Mouse (Mus musculus) thymus, adult 2 months (tissue): ENCODE results near the gene Tmem192. TPM values are rescaled to one million over a fixed set of nuclear protein-coding genes. Genes with fewer than 3 reads are reported as not detected.
A peak's percentile ranks its signal among the peaks of the same experiment; 100 is the strongest.

Experiments used
- DNase-seq: peaks from one replicate; pipeline ENCODE4 v3.0.0; 2021
- H3K27ac ChIP-seq: fragments of 200-500 bp; 2 replicates; pipeline ENCODE4 v1.5.1; 2012; ENCODE audit warnings: low read length, control low read depth; ENCODE audit not compliant: control insufficient read depth, insufficient read depth
- H3K27me3 ChIP-seq: fragments of 200-500 bp; 2 replicates; pipeline ENCODE4 v1.6.1; 2012; ENCODE audit warnings: mild to moderate bottlenecking, low read length, moderate library complexity, mixed read lengths; ENCODE audit not compliant: control insufficient read depth, insufficient read depth
- H3K36me3 ChIP-seq: fragments of 200-500 bp; 2 replicates; pipeline ENCODE4 v1.6.1; 2012; ENCODE audit warnings: mild to moderate bottlenecking, low read length, moderate library complexity; ENCODE audit not compliant: control insufficient read depth, insufficient read depth
- H3K4me1 ChIP-seq: fragments of 200-500 bp; replicated peaks from 2 replicates; pipeline ENCODE4 v1.6.1; 2012; ENCODE audit warnings: low read length; ENCODE audit not compliant: control insufficient read depth, insufficient read depth
- H3K4me3 ChIP-seq: fragments of 200-500 bp; 2 replicates; pipeline ENCODE4 v1.5.1; 2012; ENCODE audit warnings: mild to moderate bottlenecking, low read length, control low read depth, moderate library complexity; ENCODE audit not compliant: control insufficient read depth, insufficient read depth
- CTCF ChIP-seq: fragments of 200-500 bp; IDR thresholded peaks from 2 replicates; pipeline ENCODE4 v1.5.1; 2012; ENCODE audit warnings: mild to moderate bottlenecking, control low read depth, low read length, moderate library complexity, borderline replicate concordance; ENCODE audit not compliant: control insufficient read depth, poor library complexity, insufficient read depth; ENCODE audit errors: extremely low read depth
- POLR2A ChIP-seq: fragments of 200-500 bp; IDR thresholded peaks from 2 replicates; pipeline ENCODE4 v1.6.1; 2012; ENCODE audit warnings: mild to moderate bottlenecking, low read length, control low read depth, moderate library complexity; ENCODE audit not compliant: control insufficient read depth, poor library complexity, insufficient read depth; ENCODE audit errors: extremely low read depth
- WGBS: fragments of 180-500 bp; shearing (Covaris S2); methylation state at CpG from one replicate; pipeline ENCODE4 v1.1.7; 2018; 5-methylcytosine and 5-hydroxymethylcytosine counted together
- polyA plus RNA-seq: library from polyadenylated mRNA; depleted of rRNA; stranded (reverse); fragments of >200 nt; gene quantifications from 2 replicates; pipeline ENCODE4 v1.2.3, GENCODE M21; 2012; rRNA removed

The Tmem192 gene
- 58.2 and 71.8 TPM in 2 replicates for polyA plus RNA-seq

DNA sequence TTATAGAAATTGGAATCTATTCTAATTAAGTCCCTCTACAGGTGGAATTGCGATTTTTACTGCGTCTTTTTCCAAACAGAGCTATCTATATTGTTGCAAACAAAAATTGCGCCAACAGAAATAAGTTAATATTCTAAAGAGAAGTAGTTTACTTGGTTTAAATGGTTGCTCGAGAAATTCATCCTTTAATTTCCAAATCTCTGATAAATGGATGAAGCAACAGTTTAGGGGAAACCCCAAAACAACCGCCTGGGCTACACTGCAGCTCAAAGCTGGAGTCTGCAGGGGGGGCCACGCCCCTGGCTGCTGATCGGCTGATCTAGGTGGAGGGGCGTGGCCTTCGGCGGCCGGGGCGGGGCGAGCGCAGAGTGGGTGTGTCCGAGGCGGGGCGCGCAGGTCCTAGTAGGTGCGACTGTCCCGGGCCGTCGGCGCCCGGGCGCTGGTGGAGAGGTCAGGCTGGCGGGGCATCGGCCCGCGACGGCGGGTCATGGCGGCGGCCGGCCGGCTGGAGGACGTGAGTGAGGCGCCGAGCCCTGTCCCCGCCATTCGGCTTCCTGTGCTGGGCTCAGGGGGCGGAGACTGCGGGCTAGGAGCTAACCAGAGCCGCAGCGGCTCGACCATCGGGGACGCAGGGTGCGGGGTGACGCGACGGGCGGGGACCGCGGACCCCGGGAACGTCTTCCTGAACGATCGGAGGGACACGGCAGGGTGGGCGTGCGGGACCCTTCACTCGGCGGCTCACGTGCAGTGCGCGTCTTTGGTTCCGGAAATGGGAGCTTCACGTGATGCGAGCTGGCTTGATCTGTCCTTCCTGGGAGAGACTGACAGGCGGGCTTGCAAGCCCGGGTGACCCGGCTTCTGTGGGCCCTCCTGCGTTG, at the start of gene Tmem192:
Gene Tmem192, plus strand, starts transcription at position 366 of the 878 bp plus-strand sequence.
- Histone ChIP-seq H3K27ac (peak within 1 kb of the TSS; percentile 87), H3K4me3 (peak within 1 kb of the TSS; percentile 65), H3K4me1 (peaks cover 31% of the 10 kb centered on the region), H3K36me3 (no peaks in the 10 kb centered on the region), H3K27me3 (no peaks in the 10 kb centered on the region)
- DNase-seq: peak; percentile 97
- TF ChIP-seq CTCF (no peak), POLR2A (peak; percentile 69)
- under 1% methylated on average over 73 of the region's 73 CpGs for WGBS

DNA sequence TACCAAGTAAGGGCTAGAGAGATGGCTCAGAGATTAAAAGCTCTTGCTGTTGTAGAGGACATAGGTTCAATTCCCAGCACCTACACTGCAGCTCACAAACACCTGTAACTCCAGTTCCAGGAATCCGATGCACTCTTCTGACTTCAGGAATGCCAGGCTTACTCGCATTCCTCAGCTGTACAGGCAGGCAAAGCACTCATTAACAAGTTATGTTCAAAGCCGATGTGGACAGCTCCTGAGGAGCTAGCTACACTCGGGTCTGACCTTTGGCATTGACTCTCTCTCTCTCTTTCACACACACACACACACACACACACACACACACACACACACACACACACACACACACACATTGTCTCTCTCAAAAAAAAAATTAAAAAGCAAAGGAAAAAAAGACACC, 48.3 kb upstream of the Tmem192 start:
- WGBS: 89% methylated on average over 4 of the region's 4 CpGs
- Histone ChIP-seq H3K27me3 (no peaks in the 10 kb centered on the region), H3K36me3 (no peaks in the 10 kb centered on the region), H3K4me1 (no peaks in the 10 kb centered on the region), H3K4me3 (no peak overlapping the region), H3K27ac (no peak overlapping the region)
- TF ChIP-seq POLR2A (no peak), CTCF (no peak)
- DNase-seq: no peak

DNA sequence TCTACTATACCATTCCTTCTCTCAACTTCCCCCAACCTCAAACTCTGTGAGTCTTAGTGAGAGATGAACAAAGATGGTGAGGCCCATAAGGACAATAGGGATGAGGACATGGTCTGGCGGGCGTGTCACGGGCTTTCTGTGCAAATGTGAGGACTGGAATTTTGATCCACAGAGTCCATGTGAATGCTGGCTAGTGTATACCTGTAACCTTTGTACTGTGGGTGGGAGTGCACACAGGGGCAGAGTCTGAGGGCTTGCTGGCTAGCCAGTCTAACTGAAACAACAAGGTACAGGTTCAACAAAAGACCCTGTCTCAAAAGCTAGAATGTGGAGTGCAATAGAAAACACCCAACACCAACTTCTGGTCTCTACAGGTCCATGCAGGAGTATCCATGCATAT, 46.3 kb upstream of the Tmem192 start:
- TF ChIP-seq POLR2A: no peak
- no peak for TF ChIP-seq CTCF
- WGBS: 98% methylated on average over 3 of the region's 3 CpGs
- H3K36me3 ChIP-seq: no peaks in the 10 kb centered on the region
- no peaks in the 10 kb centered on the region for H3K4me1 ChIP-seq
- H3K27ac ChIP-seq: no peak overlapping the region
- H3K27me3 ChIP-seq: no peaks in the 10 kb centered on the region
- H3K4me3 ChIP-seq: no peak overlapping the region
- no peak for DNase-seq

DNA sequence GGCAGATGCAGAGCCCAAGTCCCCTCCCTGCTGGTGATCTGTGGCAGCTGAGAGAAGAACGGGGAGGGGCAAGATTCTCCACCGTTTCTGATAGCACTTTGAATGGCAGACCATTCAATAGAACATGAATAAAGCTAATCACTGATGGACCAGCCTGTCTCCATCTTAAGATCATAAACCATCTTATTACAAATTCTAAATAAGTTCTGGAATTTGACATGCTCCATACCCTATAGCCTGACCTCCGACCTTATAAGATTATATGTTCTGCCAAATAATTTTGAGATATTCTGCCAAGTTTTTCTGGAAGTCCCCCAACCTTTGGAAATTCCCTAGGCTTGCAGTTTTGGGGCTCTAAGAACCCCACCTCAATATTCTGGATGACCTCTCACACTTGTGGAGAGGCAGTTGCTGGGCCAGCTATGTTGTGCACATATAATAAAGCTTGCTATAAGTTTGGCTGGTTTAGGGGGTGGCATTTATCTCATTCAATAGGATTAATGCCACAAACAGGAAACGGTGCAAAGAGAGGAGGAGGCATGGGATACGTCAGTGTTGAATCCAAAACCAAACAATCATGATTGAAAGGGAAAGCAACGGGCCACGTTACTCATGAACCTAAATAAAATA, 45.3 kb upstream of the Tmem192 start:
- TF ChIP-seq CTCF (no peak), POLR2A (no peak)
- Histone ChIP-seq H3K4me3 (no peak overlapping the region), H3K27ac (no peak overlapping the region), H3K27me3 (no peaks in the 10 kb centered on the region), H3K4me1 (no peaks in the 10 kb centered on the region), H3K36me3 (no peaks in the 10 kb centered on the region)
- 82% methylated on average over 7 of the region's 7 CpGs for WGBS
- DNase-seq: no peak

DNA sequence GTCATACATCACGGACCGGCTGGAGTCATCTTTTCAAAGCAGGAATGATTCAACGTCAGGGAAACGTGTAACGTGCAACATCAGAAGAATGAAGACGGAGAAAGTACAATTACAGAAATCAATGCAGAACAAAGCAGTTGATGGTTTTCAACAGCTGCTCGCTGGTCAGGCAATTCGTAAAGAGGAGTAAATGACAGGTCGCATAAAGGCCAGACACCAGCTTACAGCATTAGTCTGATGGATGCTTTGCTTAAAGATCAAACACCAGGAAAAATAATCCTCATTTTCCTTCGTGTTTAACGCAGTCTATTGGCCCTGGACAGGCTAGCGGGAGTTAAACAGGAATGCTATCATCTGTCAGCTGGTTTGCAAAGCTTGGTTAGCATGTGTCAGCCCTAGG, 44.8 kb upstream of the Tmem192 start:
- H3K36me3 ChIP-seq: no peaks in the 10 kb centered on the region
- no peaks in the 10 kb centered on the region for H3K27me3 ChIP-seq
- DNase-seq: no peak
- no peak overlapping the region for H3K27ac ChIP-seq
- no peak for TF ChIP-seq POLR2A
- TF ChIP-seq CTCF: no peak
- WGBS: 93% methylated on average over 12 of the region's 12 CpGs
- no peak overlapping the region for H3K4me3 ChIP-seq
- no peaks in the 10 kb centered on the region for H3K4me1 ChIP-seq

DNA sequence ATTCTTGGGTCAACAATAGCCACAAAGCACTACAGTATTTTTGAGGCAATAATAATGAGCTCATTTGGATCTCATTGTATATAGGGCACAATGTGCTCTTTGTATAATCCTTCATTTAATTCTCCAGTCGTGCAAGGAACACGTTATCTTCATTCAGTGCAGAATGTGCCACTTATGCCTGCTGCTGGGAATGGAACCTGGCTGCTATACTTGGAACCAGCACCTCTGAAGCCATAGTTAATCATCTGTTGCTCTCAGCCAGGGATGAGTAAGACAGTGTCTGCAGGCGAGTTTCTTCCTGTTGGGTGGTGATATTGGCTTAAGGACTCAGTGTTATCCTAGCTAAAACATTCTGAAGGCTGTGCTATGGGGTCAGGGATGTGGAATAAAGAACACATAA, 43.2 kb upstream of the Tmem192 start:
- no peak overlapping the region for H3K27ac ChIP-seq
- H3K36me3 ChIP-seq: no peaks in the 10 kb centered on the region
- H3K4me3 ChIP-seq: no peak overlapping the region
- no peaks in the 10 kb centered on the region for H3K27me3 ChIP-seq
- H3K4me1 ChIP-seq: no peaks in the 10 kb centered on the region
- DNase-seq: no peak
- TF ChIP-seq POLR2A (no peak), CTCF (no peak)
- 95% methylated on average over 3 of the region's 3 CpGs for WGBS

DNA sequence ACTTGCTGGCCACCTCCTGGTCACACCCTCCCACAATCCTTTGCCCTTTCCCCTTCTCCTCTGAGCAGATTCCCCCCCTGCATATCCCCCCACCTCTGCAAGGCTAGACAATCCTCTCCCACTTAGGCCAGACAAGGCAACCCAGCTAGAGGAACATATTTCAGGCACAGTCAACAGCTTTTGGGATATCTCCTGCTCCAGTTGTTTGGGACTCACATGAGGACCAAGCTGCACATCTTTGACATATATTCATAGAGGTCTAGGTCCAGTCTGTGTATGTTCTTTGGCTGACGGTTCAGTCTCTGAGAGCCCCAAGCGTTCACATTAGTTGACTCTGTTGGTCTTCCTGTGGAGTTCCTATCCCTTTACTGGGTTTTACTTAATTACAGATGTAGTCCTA, 37.0 kb upstream of the Tmem192 start:
- DNase-seq: no peak
- TF ChIP-seq POLR2A (no peak), CTCF (no peak)
- Histone ChIP-seq H3K4me1 (no peaks in the 10 kb centered on the region), H3K4me3 (no peak overlapping the region), H3K27me3 (no peaks in the 10 kb centered on the region), H3K27ac (no peak overlapping the region), H3K36me3 (no peaks in the 10 kb centered on the region)
- WGBS: 97% methylated on average over 2 of the region's 2 CpGs
